Mouse (Mus musculus) urinary bladder, postnatal 4 days (tissue): ENCODE measurements around the gene Cryaa.
A peak's percentile ranks its signal among the peaks of the same experiment; 100 is the strongest.

Source experiments
- DNase-seq, 2 experiments: peaks; one replicate each; pipeline ENCODE4 v3.0.0; 2021 to 2022; ENCODE audit warnings: low spot score in 2 of 2

Cryaa gene

DNA sequence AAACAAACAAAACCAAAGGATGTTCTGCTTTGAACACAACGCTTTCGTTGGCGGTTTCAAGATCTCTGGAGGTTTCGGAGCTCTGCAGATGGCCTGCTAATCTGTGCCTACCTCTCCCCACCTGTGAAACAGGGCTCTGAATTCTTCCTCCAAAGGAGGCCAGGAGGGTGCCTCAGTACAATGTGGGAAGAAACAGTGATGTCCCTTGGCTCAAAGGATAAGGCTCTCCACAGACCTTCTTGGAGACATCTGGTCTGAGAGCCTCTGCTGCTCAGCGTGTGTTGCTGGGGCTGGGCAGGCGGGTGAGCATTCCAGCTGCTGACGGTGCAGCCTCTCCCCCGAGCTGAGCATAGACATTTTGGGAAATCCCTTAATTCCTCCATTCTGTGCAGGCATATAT is at the start of gene Cryaa:
Gene Cryaa, plus strand, starts transcription at position 301 of the 400 bp plus-strand sequence.
- DNase-seq = no peak

GRCm38 (mm10) chr17:31627961-31628360 is 49.6 kb upstream of the Cryaa start:
- no peak for DNase-seq

- DNase-seq = no peak
Measured at GRCm38 (mm10) chr17:31631081-31631800, 46.4 kb upstream of the Cryaa start.

DNA sequence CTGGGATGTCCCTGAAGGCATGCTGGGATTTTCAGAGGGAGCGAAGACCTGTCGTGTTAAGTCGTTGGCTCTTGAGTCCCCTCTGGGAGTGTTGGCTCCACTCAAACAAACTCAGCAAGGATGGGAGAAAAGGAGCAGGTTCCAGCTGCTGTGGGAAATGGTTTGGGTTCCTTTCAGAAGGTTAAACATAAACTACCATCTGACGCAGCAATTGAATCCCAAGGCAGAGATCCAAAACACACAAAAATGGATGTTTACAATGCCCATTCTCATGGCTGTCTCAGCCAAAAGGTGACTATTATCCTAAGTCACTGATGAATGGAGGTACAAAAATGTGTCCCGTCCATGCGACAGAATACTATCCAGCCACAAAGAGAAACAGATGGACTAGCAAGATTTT is 44.6 kb upstream of the Cryaa start:
- no peak for DNase-seq

DNA sequence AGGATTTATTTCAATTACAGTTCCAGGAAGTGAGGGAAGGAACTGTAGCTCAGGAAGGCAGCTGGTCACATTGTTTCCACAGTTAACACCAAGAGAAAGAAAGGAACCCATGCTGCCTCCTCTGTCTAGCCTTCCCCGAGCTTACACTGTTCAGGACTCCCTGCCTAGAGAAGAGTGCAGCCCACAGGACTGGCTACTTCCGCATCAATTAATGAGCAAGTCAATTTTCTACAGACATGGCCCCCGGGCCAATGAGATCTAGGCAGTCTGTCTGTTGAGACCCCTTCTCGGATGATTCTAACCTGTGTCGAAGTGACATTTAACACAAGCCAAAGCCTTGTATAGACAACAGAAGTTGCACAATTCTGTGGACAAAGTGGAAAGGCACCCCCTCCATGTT is 42.7 kb upstream of the Cryaa start:
- DNase-seq = no peak

DNA sequence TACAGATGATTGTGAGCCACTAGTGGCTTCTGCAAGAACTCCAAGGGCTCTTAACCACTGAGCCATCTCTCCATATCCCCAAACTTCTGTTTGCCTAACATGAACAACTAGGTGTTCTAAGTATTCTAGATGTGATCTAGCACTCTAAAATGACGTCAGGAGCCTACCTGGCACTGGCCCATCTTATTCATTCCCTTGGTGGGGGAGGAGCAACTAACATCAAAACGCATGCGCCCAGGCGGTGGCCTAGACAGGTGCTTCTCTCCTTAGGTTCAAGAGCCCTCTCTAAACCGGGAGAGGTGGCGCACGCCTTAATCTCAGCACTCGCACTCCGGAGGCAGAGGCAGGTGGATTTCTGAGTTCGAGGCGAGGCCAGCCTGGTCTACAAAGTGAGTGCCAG is 41.8 kb upstream of the Cryaa start:
- no peak for DNase-seq

GRCm38 (mm10) chr17:31636277-31636941 is 41.2 kb upstream of the Cryaa start:
- no peak for DNase-seq

DNA sequence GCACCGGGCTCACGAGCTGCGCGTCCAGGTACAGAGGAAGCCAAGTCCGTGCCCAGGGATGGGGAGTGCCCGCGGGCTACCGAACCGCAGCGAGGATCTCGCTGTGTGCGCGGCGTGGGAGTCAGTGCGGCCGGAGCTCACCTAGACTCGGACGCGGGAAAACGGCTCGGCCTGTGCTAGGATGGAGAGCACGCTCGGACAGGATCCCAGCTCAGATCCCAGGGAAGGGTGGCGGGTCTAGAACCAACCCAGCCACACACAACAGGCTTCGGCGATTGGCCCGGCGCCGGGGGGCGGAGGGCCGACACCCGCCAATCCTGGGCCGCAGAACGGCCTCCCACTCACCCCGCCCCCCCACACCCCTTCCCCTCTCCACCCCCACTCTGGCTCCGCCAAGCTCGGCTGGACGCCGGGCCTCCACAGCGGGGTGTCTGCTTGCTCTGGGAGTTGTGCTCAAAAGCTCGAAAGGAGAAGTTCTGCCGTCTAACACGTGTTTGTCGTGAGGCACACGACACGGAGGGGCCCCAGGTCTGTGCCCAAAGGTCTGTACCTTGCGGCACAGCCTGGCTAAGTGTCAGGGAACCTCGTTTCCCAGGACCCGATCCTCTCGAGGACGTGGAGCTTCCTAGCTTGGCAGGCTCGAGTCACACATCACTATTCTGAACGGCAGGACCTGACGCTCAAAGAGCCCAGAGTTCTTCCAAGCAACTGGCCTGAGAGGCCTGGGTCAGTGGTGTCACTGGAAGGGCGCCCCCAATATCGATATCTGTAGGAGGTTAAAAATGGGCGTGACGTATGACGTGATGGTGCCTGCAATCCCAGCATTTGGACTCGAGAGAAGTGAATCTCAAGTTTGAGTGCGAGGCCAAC is 40.4 kb upstream of the Cryaa start, which contains the start of gene Cbs:
Gene Cbs, minus strand, starts transcription at position 297 of the 870 bp plus-strand sequence.
- DNase-seq = peak; percentile 80 to 85

- DNase-seq = no peak
Measured at GRCm38 (mm10) chr17:31637866-31638570, 39.6 kb upstream of the Cryaa start.

DNA sequence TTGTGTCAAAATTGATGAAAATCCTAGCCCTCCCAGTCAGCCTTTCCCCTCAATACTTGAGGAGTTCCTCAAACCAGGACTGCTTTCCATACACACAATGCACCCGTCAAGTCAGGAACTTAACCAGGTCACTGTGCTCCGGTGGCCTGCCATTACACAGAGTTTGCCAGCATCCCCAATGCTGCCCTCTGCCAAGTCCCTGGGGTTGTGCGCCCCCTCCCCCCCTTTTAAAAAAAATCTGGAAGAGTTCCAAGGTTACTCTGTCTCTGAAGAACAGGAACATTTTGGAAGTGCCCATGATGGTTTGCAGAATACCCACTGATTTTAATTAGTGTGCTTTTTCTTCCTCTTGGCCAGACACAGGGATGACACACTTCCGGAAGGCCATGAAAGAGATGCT is 38.0 kb upstream of the Cryaa start:
- no peak for DNase-seq

DNA sequence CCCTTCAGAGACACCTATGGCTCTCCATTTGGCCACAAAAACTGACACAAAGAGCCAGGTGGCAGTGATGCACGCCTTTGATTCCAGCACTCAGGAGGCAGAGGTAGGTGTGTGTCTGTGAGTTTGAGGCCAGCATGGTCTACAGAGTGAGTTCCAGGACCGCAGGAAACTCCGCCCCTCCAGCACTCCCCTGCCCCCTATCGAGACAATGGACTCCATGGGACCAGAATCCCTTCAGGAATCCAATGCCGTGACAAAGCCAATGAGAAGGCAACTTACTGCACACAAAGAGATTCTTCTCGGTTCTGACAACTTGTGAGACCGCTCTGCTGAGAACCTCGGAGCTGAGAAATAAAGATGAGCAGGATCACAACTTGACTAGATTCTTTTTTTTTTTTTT is 35.3 kb upstream of the Cryaa start:
- no peak for DNase-seq

- DNase-seq = no peak
Measured at GRCm38 (mm10) chr17:31642913-31643312, 34.7 kb upstream of the Cryaa start.

DNA sequence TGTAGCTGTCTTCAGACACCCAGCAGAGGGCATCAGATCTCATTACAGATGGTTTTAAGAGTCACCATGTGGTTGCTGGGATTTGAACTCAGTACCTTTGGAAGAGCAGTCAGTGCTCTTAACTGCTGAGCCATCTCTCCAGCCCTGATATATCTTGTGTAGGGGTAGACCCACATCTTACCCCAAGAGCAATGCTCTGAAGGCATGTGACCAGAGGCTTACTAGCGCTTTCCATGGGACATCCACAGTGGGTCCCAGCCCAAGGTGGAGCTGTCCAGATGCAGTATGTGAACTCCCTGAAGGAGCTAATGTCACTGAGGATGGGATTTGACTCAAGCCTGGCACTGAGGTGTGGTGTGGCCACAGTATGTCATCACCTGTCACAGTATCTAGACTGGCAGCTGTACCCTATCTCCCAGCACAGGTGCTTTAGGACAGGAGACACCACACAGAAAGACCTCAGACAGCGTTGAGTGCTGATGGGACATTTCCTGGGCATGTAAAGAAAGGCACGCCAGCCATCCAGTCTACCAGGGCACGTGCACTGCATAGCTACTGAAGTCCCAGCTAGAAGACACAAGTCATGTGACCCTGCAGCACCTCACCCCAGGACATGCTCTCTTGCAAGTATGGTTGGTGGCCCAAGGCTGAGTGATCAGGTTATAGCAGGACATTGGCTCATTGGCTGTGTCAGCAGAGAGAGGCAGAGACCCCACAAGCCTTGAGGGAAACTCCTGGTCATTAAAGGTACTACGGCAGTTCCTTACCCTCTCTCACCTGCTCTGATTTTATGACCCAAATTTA is 31.2 kb upstream of the Cryaa start:
- no peak for DNase-seq

DNA sequence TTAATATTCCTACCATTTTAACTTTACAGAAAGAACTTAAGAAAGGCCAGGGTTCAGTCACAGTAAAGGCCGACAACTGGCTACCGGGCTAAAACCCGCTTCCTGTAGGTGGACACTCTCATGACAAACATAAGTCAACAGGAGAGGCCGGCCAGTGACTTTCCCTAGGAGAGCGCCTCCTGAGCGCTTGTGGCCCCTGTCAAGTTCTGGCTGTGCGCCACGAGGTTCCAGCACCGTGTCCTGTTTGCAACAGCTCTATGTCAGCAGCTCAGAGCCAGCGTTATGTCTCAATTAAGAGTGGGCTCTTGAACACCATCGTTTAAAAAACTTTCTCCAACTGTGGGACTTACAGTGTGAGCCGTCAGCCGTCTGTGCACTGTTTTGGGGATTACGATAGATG is 25.5 kb upstream of the Cryaa start:
- DNase-seq = no peak

GRCm38 (mm10) chr17:31653277-31653676 is 24.3 kb upstream of the Cryaa start:
- no peak for DNase-seq

DNA sequence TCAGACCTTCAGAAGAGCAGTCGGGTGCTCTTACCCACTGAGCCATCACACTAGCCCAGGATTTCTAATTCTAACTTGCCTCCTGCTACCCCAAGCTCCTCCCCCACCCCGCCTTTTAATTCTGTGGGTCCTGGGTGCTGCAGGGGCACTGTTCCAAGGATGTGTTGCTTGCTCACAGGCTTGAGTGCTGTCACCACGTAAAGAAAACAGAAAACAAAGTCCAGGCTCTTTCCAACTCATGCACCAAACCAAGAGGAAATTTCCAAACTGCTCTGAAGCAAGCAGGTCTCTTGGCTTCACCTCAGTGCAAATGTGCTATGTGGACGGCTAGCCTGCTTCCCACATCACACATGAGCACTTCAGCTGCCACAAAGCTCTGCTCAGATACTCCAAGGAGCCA is 22.2 kb upstream of the Cryaa start:
- no peak for DNase-seq

- no peak for DNase-seq
Measured at GRCm38 (mm10) chr17:31656682-31657081, 20.9 kb upstream of the Cryaa start.

GRCm38 (mm10) chr17:31657141-31657983 is 20.2 kb upstream of the Cryaa start:
- DNase-seq = no peak

GRCm38 (mm10) chr17:31658136-31658467 is 19.5 kb upstream of the Cryaa start:
- no peak for DNase-seq
